ENCODE assay signal across 15 mouse cellular contexts in genomic region chr5:72668351-72668750, GRCm38 (mm10). TPM values are rescaled to one million over a fixed set of nuclear protein-coding genes. Genes with fewer than 3 reads are reported as not detected.
DNase-seq lines count a peak whose midpoint lies in the region.
"Had no signal": no experiment of that assay in that cellular context is flagged by ENCODE, and none has a peak within 500 bp of the region (broad histone marks: within the 10 kb centered on the region; RNA-seq: fewer than 3 reads in every experiment).

No protein-coding gene starts in this region.

- peak; percentile 49 to 62 for DNase-seq in cerebellum, postnatal 14 days
- no peak for DNase-seq in cerebellum, postnatal 36 days
- DNase-seq in heart, adult 11 months: peak; percentile 58
- no peak for DNase-seq in heart, adult 8-10 months (ENCODE audit: low spot score)
- DNase-seq: adrenal gland, adult 2 months; adrenal gland, postnatal 10 days; adrenal gland, postnatal 25 days; cerebellum, adult 11-12 months; cerebellum, adult 2 months; cerebellum, adult 9-10 months; embryo, embryonic 11 days had no signal

RNA-seq across cellular contexts. Expression of gene Nipal1, which starts 20.8 kb away (rescaled TPM):
- total RNA-seq in heart, adult 8-10 months (2022): not detected
- total RNA-seq: MEL had no signal

RNA-seq across cellular contexts. Expression of gene Cnga1, which starts 24.3 kb away (rescaled TPM):
- total RNA-seq in heart, adult 8-10 months (2022): not detected
- total RNA-seq: adrenal gland, adult 2 months; adrenal gland, postnatal 25 days; adrenal gland, postnatal 4 days; common myeloid progenitor, adult 5-6 weeks; ES-E14; MEL had no signal

Comparison
In these comparisons a context has a peak if more than half of its experiments do, and no peak if none do; other contexts are left out.
1. DNase-seq: peak in cerebellum, postnatal 14 days (2 of 2) and heart, adult 11 months (single experiment); none in cerebellum, postnatal 36 days (0 of 2) and heart, adult 8-10 months (single experiment).